Mouse (Mus musculus): Measurements from ENCODE around the gene Gm37240.

DNA sequence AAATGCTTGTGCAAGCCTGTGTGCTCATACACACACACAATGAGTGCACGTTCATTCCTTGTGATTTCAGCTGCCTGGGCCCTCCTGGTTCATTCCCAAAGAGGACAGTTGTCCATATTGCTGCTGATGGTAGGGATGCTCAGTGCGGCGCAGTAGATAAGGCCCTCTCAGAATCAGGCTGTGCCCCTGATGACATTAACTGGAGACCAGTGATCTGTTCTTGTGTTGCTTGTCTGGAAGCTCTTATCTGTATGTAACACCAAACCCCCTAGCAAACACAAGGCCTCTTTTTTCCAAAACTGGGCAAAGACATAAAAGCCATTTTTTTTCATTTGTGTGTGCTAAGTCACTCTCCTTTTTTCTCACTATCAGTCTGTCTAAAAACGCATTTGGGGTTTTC is 302.4 kb downstream of the Gm37240 start:
- TF ChIP-seq POLR2A (IDR thresholded peaks at IDR 0.05; ENCODE audit: low read depth, low read length) (no peak), CTCF (IDR thresholded peaks at IDR 0.05; ENCODE audit: borderline replicate concordance, insufficient read depth, low read length) (no peak)
